Mouse (Mus musculus): ENCODE data around the gene Fam187a. TPM values are rescaled to one million over a fixed set of nuclear protein-coding genes. Genes with fewer than 3 reads are reported as not detected.

The Fam187a gene
- polyA plus RNA-seq, 1 experiment from 2014 or later: 0.06 TPM

DNA sequence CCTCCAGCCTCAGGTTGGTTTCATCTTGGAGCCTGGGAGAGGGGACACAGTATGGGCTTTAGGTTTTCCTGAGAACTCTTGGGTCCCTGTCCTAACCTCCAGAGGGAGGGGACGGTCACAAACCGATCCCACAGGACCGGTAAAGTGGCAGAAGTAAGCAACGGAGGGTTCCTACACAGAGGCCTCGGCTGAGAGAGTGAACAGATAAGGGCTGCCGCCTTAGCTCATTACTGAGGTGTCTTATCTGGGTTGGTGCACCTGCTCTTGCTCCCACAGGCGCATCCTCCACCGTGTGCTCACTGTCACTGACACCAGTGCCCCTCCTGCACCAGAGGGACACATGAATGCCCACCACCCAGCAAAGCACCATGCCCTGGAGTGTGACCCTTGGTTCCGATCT, 10.8 kb downstream of the Fam187a start:
- peak; percentile 75 for DNase-seq
- H3K27me3 ChIP-seq: peaks cover 39% of the 10 kb centered on the region
- H3K4me3 ChIP-seq (replicated peaks): peak overlapping the region; percentile 68
- H3K4me1 ChIP-seq (replicated peaks): peaks cover 73% of the 10 kb centered on the region
- no peaks in the 10 kb centered on the region for H3K9me3 ChIP-seq (replicated peaks)
- peak overlapping the region; percentile 91 for H3K4me2 ChIP-seq
- no peaks in the 10 kb centered on the region for H3K36me3 ChIP-seq
- ATAC-seq (ENCODE audit: low read depth): peak; percentile 98
- H3K27ac ChIP-seq: peak overlapping the region; percentile 96
- 15% methylated on average over 9 of the region's 9 CpGs for WGBS (ENCODE audit: insufficient replicate concordance)
- peak overlapping the region; percentile 92 for H3K9ac ChIP-seq

DNA sequence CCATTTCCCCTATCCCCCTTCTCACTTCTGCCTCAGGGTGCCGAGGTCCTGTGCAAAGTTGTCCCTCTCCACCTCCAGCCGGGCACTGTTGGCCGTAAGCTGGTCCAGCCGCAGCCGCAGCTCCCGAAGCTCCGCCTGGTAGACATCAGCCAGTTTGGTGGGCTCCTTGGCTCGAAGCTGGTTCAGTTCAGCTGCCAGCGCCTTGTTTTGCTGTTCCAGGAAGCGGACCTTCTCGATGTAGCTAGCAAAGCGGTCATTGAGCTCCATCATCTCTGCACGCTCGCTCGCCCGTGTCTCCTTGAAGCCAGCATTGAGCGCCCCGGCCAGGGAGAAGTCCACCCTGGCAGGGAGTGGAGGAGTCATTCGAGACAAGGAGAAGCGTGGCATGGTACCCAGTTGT, 11.7 kb downstream of the Fam187a start:
- peaks cover 37% of the 10 kb centered on the region for H3K27me3 ChIP-seq
- 76% methylated on average over 20 of the region's 20 CpGs for WGBS (ENCODE audit: insufficient replicate concordance)
- H3K9me3 ChIP-seq (replicated peaks): no peaks in the 10 kb centered on the region
- H3K27ac ChIP-seq: peak overlapping the region; percentile 96
- H3K4me2 ChIP-seq: peak overlapping the region; percentile 91
- ATAC-seq (ENCODE audit: low read depth) (no peak), DNase-seq (no peak)
- peak overlapping the region; percentile 92; the same call in 1 of the 2 replicates for H3K9ac ChIP-seq
- H3K4me3 ChIP-seq (replicated peaks): no peak overlapping the region
- H3K4me1 ChIP-seq (replicated peaks): peaks cover 71% of the 10 kb centered on the region
- no peaks in the 10 kb centered on the region for H3K36me3 ChIP-seq

DNA sequence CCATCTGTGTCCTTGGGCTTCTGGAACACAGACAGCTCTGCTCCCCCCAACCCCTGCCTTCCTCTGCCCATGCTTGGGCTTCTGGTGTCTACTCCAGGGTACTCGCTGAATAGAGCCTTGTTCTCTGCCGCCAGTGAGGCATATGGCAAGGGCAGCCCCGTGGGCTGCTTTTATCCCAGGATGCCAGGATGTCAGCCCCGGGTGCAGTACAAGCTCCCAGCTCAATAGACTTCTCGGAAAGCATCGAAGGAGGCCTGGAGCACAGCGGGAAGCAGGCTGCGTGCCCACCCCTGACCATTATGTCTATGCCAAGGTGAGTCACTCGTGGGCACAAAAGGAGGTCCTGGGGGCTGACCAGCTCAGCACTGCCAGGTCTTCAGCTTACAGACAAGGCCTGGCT, 13.4 kb downstream of the Fam187a start:
- Histone ChIP-seq H3K9ac (no peak overlapping the region), H3K4me1 (replicated peaks) (peaks cover 53% of the 10 kb centered on the region), H3K36me3 (no peaks in the 10 kb centered on the region), H3K27me3 (peaks cover 29% of the 10 kb centered on the region), H3K4me2 (no peak overlapping the region), H3K4me3 (replicated peaks) (no peak overlapping the region), H3K27ac (no peak overlapping the region), H3K9me3 (replicated peaks) (no peaks in the 10 kb centered on the region)
- 81% methylated on average over 9 of the region's 9 CpGs for WGBS (ENCODE audit: insufficient replicate concordance)
- ATAC-seq (ENCODE audit: low read depth): no peak
- no peak for DNase-seq

DNA sequence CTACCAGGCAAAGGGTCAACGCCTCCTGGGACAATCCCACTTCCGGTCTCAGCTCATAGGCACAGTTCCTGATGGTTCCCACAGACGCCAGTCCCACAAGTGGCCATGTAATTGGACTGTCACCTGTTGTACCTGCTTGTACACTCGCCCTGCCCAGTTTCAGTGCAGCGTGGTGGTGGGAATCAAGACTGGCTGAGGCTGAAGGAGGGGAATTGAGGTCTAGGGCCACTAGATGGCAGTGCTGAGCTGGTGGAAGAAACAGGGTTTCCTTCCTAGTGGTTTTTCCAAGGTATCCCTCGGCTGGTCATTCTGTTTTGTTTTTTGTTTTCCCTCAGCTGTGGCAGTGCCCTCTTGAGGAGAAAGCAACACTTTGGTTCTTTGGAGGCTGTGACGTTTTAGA, 15.8 kb downstream of the Fam187a start, which contains the start of gene Gfap:
TSS of gene Gfap (minus strand) at position 150 of the 400 bp plus-strand sequence.
- peak within 1 kb of the TSS; percentile 1; the same call in 1 of the 2 replicates for H3K27ac ChIP-seq
- 12% methylated on average over 7 of the region's 7 CpGs for whole genome bisulfite sequencing (ENCODE audit: insufficient replicate concordance)
- ATAC-seq (ENCODE audit: low read depth): no peak
- peak; percentile 62 for DNase-seq
- H3K9ac ChIP-seq: no peak within 1 kb of the TSS
- peaks cover 18% of the 10 kb centered on the region for H3K36me3 ChIP-seq
- H3K4me2 ChIP-seq: no peak within 1 kb of the TSS
- peaks cover 12% of the 10 kb centered on the region for H3K27me3 ChIP-seq
- no peak within 1 kb of the TSS for H3K4me3 ChIP-seq (replicated peaks)
- no peaks in the 10 kb centered on the region for H3K9me3 ChIP-seq (replicated peaks)
- H3K4me1 ChIP-seq (replicated peaks): peaks cover 35% of the 10 kb centered on the region

DNA sequence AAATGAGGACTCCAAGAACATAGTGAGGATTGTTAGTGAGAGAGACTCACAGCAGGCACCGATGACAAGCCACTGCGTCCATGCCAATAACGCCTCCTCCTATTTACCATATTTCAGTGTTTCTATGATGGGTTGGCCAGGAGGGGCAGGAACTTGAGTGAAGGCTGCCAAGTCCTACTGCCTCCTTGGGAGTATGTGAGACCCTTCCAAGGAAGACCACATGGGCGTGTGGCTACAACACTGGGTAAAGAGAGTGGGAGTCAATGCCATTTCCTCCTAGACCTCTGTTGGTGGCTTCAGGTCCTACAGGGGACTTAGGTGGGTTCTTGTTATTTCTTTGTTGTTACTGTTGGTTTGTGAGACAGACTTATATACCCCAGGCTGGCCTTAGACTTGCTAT, 16.2 kb downstream of the Fam187a start:
- no peak for ATAC-seq (ENCODE audit: low read depth)
- Histone ChIP-seq H3K36me3 (peaks cover 22% of the 10 kb centered on the region), H3K4me3 (replicated peaks) (no peak overlapping the region), H3K27me3 (peaks cover 12% of the 10 kb centered on the region), H3K4me1 (replicated peaks) (peaks cover 31% of the 10 kb centered on the region), H3K4me2 (no peak overlapping the region), H3K9ac (no peak overlapping the region), H3K27ac (peak overlapping the region; percentile 1; the same call in 1 of the 2 replicates), H3K9me3 (replicated peaks) (no peaks in the 10 kb centered on the region)
- DNase-seq: no peak
- 52% methylated on average over 4 of the region's 4 CpGs for WGBS (ENCODE audit: insufficient replicate concordance)

DNA sequence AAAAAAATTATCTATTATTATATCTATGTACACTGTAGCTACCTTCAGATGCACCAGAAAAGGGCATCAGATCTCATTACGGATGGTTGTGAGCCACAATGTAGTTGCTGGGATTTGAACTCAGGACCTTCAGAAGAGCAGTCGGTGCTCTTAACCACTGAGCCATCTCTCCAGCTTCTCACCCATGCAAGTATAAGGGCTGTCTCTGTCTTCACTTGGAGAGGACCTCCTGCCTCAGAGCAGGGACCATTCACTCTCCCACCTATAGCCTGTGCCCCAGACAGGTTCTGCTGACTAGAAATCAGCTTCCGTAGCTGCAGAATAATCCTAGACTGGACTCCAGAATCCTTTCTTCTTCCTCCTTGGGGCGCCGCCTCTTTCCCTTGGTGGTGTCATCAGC, 17.1 kb downstream of the Fam187a start:
- Histone ChIP-seq H3K9ac (no peak overlapping the region), H3K27me3 (peaks cover 6% of the 10 kb centered on the region), H3K4me1 (replicated peaks) (peaks cover 22% of the 10 kb centered on the region), H3K9me3 (replicated peaks) (no peaks in the 10 kb centered on the region), H3K4me2 (no peak overlapping the region), H3K36me3 (peaks cover 31% of the 10 kb centered on the region), H3K27ac (no peak overlapping the region), H3K4me3 (replicated peaks) (no peak overlapping the region)
- DNase-seq: no peak
- 75% methylated on average over 5 of the region's 5 CpGs for WGBS (ENCODE audit: insufficient replicate concordance)
- ATAC-seq (ENCODE audit: low read depth): no peak

DNA sequence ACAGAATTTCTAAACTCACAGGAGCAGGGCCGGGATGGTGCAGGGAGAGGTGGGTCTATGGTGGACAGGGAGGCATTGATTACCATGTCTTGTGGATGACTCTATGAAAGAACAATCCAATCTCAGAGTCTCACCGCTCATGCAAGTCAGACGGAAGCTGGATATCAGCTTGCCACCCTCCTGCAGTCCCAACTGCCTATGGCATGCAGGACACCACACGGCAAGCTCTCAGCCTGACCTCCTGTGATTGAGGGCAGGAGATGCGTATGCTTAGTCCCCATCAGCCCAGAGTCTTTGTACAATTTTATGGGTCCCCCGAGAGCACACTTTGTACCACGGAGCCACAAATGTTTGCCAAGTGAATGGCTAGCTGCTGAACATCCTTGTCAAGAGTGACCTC, 18.7 kb downstream of the Fam187a start:
- no peak for DNase-seq
- Histone ChIP-seq H3K27ac (no peak overlapping the region), H3K9ac (no peak overlapping the region), H3K27me3 (no peaks in the 10 kb centered on the region; the same call in none of the 2 replicates), H3K4me3 (replicated peaks) (no peak overlapping the region), H3K9me3 (replicated peaks) (no peaks in the 10 kb centered on the region), H3K4me2 (no peak overlapping the region), H3K4me1 (replicated peaks) (peaks cover 15% of the 10 kb centered on the region), H3K36me3 (peaks cover 47% of the 10 kb centered on the region)
- no peak for ATAC-seq (ENCODE audit: low read depth)
- WGBS (ENCODE audit: insufficient replicate concordance): 80% methylated on average over 7 of the region's 7 CpGs

DNA sequence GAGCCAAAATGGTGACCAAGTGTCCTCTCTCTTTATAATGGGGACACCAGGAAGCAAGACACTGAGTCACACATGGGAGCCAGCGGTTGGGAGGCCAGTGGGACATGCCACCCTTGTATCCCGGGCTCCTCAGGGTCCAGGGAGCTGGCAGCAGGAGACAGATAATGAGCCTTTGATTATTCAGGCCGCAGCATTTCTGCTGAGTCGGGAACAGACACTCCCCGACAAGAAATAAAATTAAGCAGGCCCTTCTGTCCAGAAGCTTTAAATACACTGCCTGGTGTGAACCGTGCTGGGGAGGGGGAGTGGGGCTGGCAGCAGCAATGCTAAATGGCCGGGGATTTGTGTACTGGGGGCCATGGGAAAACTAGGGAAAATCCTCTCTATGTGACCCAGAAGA, 26.4 kb downstream of the Fam187a start:
- 82% methylated on average over 7 of the region's 7 CpGs for WGBS (ENCODE audit: insufficient replicate concordance)

DNA sequence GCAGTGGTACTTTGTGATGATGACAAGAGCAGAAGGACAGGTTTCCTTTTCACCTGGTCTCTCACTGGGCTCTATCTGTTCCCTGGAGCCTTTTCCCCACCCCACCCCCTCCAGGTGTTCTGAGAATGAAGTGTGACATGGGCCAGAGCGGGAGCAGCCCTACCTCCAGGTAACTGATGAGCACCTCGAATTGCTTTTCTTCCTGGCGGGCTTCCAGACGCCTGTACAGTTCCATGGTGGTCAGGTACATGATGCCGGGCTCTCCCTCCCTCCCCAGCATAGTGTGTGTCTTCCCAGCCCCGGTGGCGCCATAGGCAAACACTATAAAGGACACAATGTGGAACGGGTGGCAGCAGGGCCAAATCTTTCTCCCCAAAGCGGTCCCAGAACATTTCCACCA, 30.4 kb downstream of the Fam187a start:
- Histone ChIP-seq H3K4me2 (no peak overlapping the region), H3K9ac (no peak overlapping the region), H3K27me3 (no peaks in the 10 kb centered on the region), H3K4me1 (replicated peaks) (no peaks in the 10 kb centered on the region; the same call in 1 of the 2 replicates), H3K9me3 (replicated peaks) (no peaks in the 10 kb centered on the region), H3K4me3 (replicated peaks) (no peak overlapping the region), H3K27ac (no peak overlapping the region), H3K36me3 (peaks cover 79% of the 10 kb centered on the region)
- ATAC-seq (ENCODE audit: low read depth): no peak
- WGBS (ENCODE audit: insufficient replicate concordance): 86% methylated on average over 9 of the region's 9 CpGs
- no peak for DNase-seq

More for the DNA sequence above, 26.4 kb downstream of the Fam187a start:
- Histone ChIP-seq H3K36me3 (peaks cover 99% of the 10 kb centered on the region), H3K9ac (no peak overlapping the region), H3K9me3 (replicated peaks) (no peaks in the 10 kb centered on the region), H3K27me3 (no peaks in the 10 kb centered on the region), H3K4me3 (replicated peaks) (no peak overlapping the region), H3K27ac (no peak overlapping the region), H3K4me2 (no peak overlapping the region), H3K4me1 (replicated peaks) (no peaks in the 10 kb centered on the region)
- no peak for DNase-seq
- no peak for ATAC-seq (ENCODE audit: low read depth)

DNA sequence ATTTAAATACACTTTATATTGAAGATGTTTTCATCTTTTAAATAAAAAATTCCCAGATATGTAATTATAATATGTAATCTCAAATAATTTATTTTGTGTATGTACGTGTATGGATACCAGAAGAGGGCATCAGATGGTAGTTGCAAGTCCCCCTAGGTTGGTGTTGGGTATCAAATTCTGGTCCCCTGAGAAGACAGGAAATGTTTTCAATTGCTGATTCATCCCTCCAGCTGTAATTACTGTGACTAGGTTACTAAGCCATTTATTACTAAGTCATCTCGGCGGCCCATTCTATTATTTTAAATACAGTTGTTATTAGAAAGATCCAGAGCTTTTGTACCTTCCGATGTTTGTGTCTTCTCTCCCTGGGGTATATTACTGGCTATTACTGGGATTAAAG, 33.1 kb downstream of the Fam187a start:
- ATAC-seq (ENCODE audit: low read depth) (no peak), DNase-seq (no peak)
- H3K4me1 ChIP-seq (replicated peaks): peaks cover 25% of the 10 kb centered on the region
- H3K9me3 ChIP-seq (replicated peaks): no peaks in the 10 kb centered on the region
- no peak overlapping the region for H3K27ac ChIP-seq
- H3K4me2 ChIP-seq: no peak overlapping the region
- H3K27me3 ChIP-seq: no peaks in the 10 kb centered on the region
- 89% methylated on average over 4 of the region's 4 CpGs for whole genome bisulfite sequencing (ENCODE audit: insufficient replicate concordance)
- H3K4me3 ChIP-seq (replicated peaks): no peak overlapping the region
- H3K9ac ChIP-seq: no peak overlapping the region
- peaks cover 79% of the 10 kb centered on the region for H3K36me3 ChIP-seq

DNA sequence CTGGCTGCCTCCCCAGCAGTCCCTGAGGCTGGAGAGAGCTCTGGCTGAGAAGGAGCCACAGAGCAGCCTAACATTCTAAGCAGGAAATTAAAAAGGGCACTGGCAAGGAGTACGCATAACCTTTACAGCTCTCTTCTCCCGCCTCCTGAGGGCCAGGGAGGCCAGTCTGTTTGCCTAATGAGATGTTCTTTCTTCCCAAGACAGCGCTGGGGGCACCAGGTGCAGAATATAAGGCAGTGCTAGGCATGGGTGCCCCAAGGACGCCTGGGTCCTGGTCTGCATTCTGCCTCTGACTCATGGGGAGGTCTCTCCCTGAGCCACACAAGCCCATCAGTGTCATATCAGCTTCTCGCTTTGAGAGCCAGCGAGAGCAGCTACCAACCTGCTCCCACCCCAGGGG, 36.5 kb downstream of the Fam187a start:
- no peak overlapping the region for H3K27ac ChIP-seq
- H3K4me2 ChIP-seq: no peak overlapping the region; the same call in 1 of the 2 replicates
- H3K9me3 ChIP-seq (replicated peaks): no peaks in the 10 kb centered on the region
- WGBS (ENCODE audit: insufficient replicate concordance): 84% methylated on average over 6 of the region's 6 CpGs
- ATAC-seq (ENCODE audit: low read depth): no peak
- 0 out of 2 replicates have a peak overlapping the region, but pooled peaks have one; percentile 23 for H3K9ac ChIP-seq
- H3K4me1 ChIP-seq (replicated peaks): peaks cover 44% of the 10 kb centered on the region
- H3K36me3 ChIP-seq: peaks cover 45% of the 10 kb centered on the region
- no peak for DNase-seq
- no peaks in the 10 kb centered on the region for H3K27me3 ChIP-seq
- H3K4me3 ChIP-seq (replicated peaks): peak overlapping the region; percentile 6; the same call in 1 of the 2 replicates
